Mouse (Mus musculus) cerebellum, adult 2 months (tissue): ENCODE results near the gene Chrm4.

Experiments
- CTCF ChIP-seq: fragments of 200-500 bp; IDR thresholded peaks from 2 replicates; pipeline ENCODE4 v1.5.1; 2011; ENCODE audit warnings: low read depth, mild to moderate bottlenecking, control low read depth, low read length, moderate library complexity, borderline replicate concordance; ENCODE audit not compliant: insufficient read depth
- POLR2A ChIP-seq: fragments of 200-500 bp; IDR thresholded peaks from 2 replicates; pipeline ENCODE4 v1.6.1; 2011; ENCODE audit warnings: low read length, control low read depth, borderline replicate concordance; ENCODE audit not compliant: insufficient read depth

DNA sequence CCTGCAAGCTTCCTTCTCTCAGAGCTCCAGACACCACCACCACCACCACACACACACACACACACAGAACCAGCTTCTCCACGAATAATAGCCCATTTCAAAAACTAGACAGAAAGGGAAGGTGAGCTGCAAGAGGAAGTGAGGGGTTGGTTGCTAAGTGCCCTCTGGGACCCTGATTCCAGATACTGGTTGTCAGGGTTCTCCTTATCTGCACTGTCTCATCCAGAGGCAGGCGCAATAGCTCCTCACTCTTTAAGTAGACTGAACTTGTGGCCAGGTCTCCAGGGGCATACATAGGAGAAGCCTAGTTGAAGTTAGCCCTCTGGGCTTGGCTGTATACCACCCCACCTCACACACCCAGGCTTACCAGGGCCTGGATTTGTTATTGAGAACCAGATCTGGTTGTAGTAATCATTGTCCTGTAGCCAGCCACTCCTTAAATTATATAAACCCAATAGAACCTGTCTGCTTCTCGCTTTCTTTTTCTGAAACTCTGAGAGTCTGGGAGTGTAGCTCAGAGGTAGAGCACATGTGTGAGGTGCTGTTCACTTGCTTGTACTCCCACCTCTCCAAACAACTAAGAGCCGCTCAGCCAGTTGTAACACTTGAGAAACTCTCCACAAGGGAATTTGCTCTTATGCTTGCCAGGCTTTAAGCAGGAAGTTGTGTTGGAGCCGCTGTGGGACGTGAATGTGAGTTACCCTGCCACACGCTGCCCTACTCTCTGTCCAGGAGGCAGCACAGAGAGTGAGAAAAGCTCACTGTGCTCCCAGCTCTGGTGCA is 13.5 kb upstream of the Chrm4 start:
- TF ChIP-seq CTCF, result no peak
- no peak for TF ChIP-seq POLR2A
